Mouse (Mus musculus) erythroblast, embryonic 14.5 days (primary cell): Measurements from ENCODE around the gene Clip1.

Experiments
- GATA1 ChIP-seq: IDR thresholded peaks from 2 replicates; pipeline ENCODE4 v1.6.1; 2012; ENCODE audit warnings: low read length, inconsistent platforms, mixed read lengths
- TAL1 ChIP-seq: IDR thresholded peaks from 3 replicates; pipeline ENCODE4 v1.6.1; 2012; ENCODE audit warnings: low read length, inconsistent platforms, mixed read lengths

DNA sequence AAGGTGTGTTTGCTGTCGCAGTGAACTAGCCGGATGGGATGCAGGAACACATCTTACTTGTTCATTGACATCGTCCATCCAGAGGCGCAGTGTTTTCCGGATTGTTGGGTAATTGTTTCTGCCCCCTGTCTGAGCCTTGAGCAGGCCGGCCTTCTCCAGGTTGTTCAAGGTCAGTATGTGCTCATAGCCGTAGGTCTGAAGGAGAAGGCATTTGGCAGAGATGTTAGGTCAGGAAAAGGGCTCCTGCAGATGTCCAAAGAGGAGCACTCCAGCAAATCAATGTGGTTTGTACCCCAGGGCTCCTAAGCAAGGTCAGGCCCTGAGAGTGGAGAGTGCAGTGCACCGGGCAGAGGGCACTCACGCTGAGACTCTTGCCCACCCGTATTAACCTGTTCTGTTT, 150.6 kb downstream of the Clip1 start:
- TF ChIP-seq GATA1 (no peak), TAL1 (no peak)
